Mouse (Mus musculus) A20 (cell line): ENCODE measurements around the gene D730048I06Rik.
"Not testable (repeated sequence)": the region's sequence is repeated elsewhere in the genome, so short reads cannot be mapped to it uniquely, and the experiment has no call there.

Source experiments
- DNase-seq: peaks from one replicate; pipeline ENCODE4 v3.0.0-alpha.2; 2011; ENCODE audit warnings: low read depth, low spot score

The D730048I06Rik gene

GRCm38 (mm10) chr9:35790001-35790400 lies at the start of gene D730048I06Rik, which contains the start of gene Gm27235:
D730048I06Rik (minus strand) TSS chr9:35790112.
Gm27235 (minus strand) TSS chr9:35790101.
- no peak for DNase-seq

GRCm38 (mm10) chr9:35817881-35818280 lies 28.0 kb upstream of the D730048I06Rik start:
- not testable (repeated sequence) for DNase-seq

- no peak for DNase-seq
Measured at GRCm38 (mm10) chr9:35798146-35798545, 8.2 kb upstream of the D730048I06Rik start.

GRCm38 (mm10) chr9:35778009-35778408 lies 11.9 kb downstream of the D730048I06Rik start, which contains the start of gene Gm17727:
Gm17727 (minus strand) TSS chr9:35778109.
- no peak for DNase-seq

- DNase-seq = no peak
Measured at GRCm38 (mm10) chr9:35756843-35757242, 33.1 kb downstream of the D730048I06Rik start.

GRCm38 (mm10) chr9:35740749-35741148 lies 49.2 kb downstream of the D730048I06Rik start, which contains the start of gene Gm17677:
Gm17677 (plus strand) TSS chr9:35741049.
- no peak for DNase-seq
